Mouse (Mus musculus) limb, embryonic 11.5 days (tissue): ENCODE data around the gene Msantd2. TPM values are rescaled to one million over a fixed set of nuclear protein-coding genes. Genes with fewer than 3 reads are reported as not detected.
A peak's percentile ranks its signal among the peaks of the same experiment; 100 is the strongest.

ENCODE experiments used
- ATAC-seq: fragments of 200-750 bp; cut with Nextera tagmentation; 2 replicates; pipeline ENCODE4 v1.8.0; 2017; ENCODE audit warnings: low read depth; ENCODE audit not compliant: insufficient number of reproducible peaks, low FRiP score, low TSS enrichment
- DNase-seq: peaks from one replicate; pipeline ENCODE4 v3.0.0-alpha.2; 2015; ENCODE audit warnings: low spot score
- H3K27ac ChIP-seq: fragments of 300-500 bp; sonication (generic); replicated peaks from 2 replicates; pipeline ENCODE4 v1.5.1; 2014; ENCODE audit warnings: low read depth, mild to moderate bottlenecking, low read length
- H3K27me3 ChIP-seq: fragments of 300-500 bp; sonication (generic); 2 replicates; pipeline ENCODE4 v1.6.1; 2014; ENCODE audit warnings: mild to moderate bottlenecking, low read length, mixed read lengths; ENCODE audit not compliant: control insufficient read depth, insufficient read depth
- H3K36me3 ChIP-seq: fragments of 300-500 bp; sonication (generic); 2 replicates; pipeline ENCODE4 v1.6.1; 2014; ENCODE audit warnings: mild to moderate bottlenecking, low read length, moderate library complexity, mixed read lengths; ENCODE audit not compliant: control insufficient read depth, insufficient read depth
- H3K4me1 ChIP-seq: fragments of 300-500 bp; sonication (generic); 2 replicates; pipeline ENCODE4 v1.6.1; 2014; ENCODE audit warnings: low read length, mixed read lengths; ENCODE audit not compliant: control insufficient read depth, insufficient read depth
- H3K4me2 ChIP-seq: fragments of 300-500 bp; sonication (generic); 2 replicates; pipeline ENCODE4 v1.6.1; 2014; ENCODE audit warnings: low read depth, mild to moderate bottlenecking, moderate library complexity; ENCODE audit not compliant: severe bottlenecking
- H3K4me3 ChIP-seq: fragments of 300-500 bp; sonication (generic); 2 replicates; pipeline ENCODE4 v1.5.1; 2014; ENCODE audit warnings: low read depth, low read length
- H3K9ac ChIP-seq: fragments of 300-500 bp; sonication (generic); 2 replicates; pipeline ENCODE4 v1.6.1; 2014; ENCODE audit warnings: mild to moderate bottlenecking, low read length
- H3K9me3 ChIP-seq: fragments of 300-500 bp; sonication (generic); 2 replicates; pipeline ENCODE4 v1.6.1; 2016; ENCODE audit warnings: low read length; ENCODE audit not compliant: control insufficient read depth
- WGBS: fragments of 180-500 bp; shearing (Covaris S2); extraction: QIAGEN DNeasy Blood & Tissue Kit; methylation state at CpG from one replicate; pipeline ENCODE4 v1.1.7; 2014; 5-methylcytosine and 5-hydroxymethylcytosine counted together
- polyA plus RNA-seq: library from polyadenylated mRNA; unstranded; fragments of >200 nt; fragmentation: Nextera tagmentation; extraction: Ambion mirVana; gene quantifications from 2 replicates; pipeline ENCODE4 v1.2.1, GENCODE M21; 2014

The Msantd2 gene
- polyA plus RNA-seq, 1 experiment from 2014 or later: 34.1 TPM

GRCm38 (mm10) chr9:37550435-37550834 lies 61.3 kb downstream of the Msantd2 start:
- no peak overlapping the region for H3K4me2 ChIP-seq
- ATAC-seq (no peak), DNase-seq (no peak)
- no peaks in the 10 kb centered on the region for H3K9me3 ChIP-seq
- no peaks in the 10 kb centered on the region for H3K36me3 ChIP-seq
- H3K27me3 ChIP-seq: peaks cover 34% of the 10 kb centered on the region
- 63% methylated on average over 1 of the region's 1 CpGs for WGBS
- no peak overlapping the region for H3K9ac ChIP-seq
- H3K4me1 ChIP-seq: peaks cover 7% of the 10 kb centered on the region; the same call in 1 of the 2 replicates
- H3K27ac ChIP-seq: no peak overlapping the region
- H3K4me3 ChIP-seq: no peak overlapping the region

GRCm38 (mm10) chr9:37551751-37552531 lies 62.8 kb downstream of the Msantd2 start:
- Histone ChIP-seq H3K36me3 (no peaks in the 10 kb centered on the region), H3K9me3 (no peaks in the 10 kb centered on the region), H3K4me3 (peak overlapping the region; percentile 25), H3K4me2 (peak overlapping the region; percentile 81), H3K4me1 (peaks cover 7% of the 10 kb centered on the region; the same call in 1 of the 2 replicates), H3K27ac (no peak overlapping the region), H3K9ac (peak overlapping the region; percentile 9; the same call in 1 of the 2 replicates), H3K27me3 (peaks cover 21% of the 10 kb centered on the region)
- DNase-seq: no peak
- ATAC-seq: no peak
- 3% methylated on average over 23 of the region's 23 CpGs for WGBS

DNA sequence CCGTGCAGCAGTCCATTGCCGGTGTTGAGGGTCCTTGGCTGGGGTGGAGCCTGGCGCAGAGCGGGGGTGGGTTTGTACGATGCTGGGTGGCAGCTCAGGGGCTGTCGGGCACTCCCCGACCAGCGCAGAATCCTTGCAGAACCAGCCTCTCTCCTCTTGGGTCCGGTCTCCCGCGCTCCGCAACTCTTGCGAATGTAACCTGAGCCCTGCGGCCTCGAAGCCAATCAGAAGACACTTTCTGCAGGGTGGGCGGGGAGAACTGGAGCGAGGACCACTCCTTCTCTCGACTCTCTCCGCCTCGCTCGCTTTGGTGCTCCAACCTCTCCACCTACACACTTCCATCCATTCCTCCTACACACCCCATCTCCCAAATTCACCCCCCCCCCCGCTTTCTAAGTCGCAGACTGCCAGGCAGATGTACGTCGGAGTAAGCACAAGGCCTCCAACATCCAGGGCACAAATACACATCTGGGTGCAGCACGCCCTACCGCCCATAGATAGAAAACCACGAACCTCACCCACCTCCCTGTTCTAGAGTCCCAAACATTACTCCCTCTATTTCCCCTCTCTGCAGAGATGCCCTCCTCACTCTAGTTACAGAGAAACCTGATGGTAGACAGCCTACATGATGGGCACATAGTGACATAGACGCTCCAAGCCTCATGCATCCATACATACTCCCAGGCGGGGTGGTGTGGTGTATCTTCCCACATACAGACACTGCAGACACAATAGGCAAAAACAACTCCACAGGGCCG lies 63.6 kb downstream of the Msantd2 start, which contains the start of gene Nrgn:
Nrgn (minus strand) TSS at position 369 of the 758 bp plus-strand sequence.
- ATAC-seq (peak; percentile 92), DNase-seq (peak; percentile 86)
- peak within 1 kb of the TSS; percentile 25 for H3K4me3 ChIP-seq
- H3K27ac ChIP-seq: no peak within 1 kb of the TSS
- no peaks in the 10 kb centered on the region for H3K36me3 ChIP-seq
- peak within 1 kb of the TSS; percentile 81 for H3K4me2 ChIP-seq
- H3K4me1 ChIP-seq: peaks cover 7% of the 10 kb centered on the region; the same call in 1 of the 2 replicates
- H3K9ac ChIP-seq: peak within 1 kb of the TSS; percentile 9; the same call in 1 of the 2 replicates
- 5% methylated on average over 31 of the region's 31 CpGs for WGBS
- H3K9me3 ChIP-seq: no peaks in the 10 kb centered on the region
- peaks cover 21% of the 10 kb centered on the region for H3K27me3 ChIP-seq

DNA sequence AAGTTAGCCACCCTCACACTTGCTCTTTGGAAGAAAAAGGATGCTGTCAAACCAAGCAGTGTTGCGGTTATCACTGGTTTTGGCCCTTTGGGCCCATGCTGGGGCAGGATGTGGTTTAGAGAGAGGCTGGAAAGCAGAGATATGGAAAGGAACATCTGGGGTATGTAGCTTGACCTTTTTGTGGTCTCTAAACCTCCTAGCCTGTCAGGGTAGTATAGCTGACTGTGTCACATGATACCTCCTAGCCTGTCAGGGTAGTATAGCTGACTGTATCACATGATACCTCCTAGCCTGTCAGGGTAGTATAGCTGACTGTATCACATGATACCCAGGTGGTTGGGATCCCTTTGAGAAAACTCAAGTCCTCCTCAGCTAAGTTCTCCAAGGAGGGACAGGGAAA lies 65.2 kb downstream of the Msantd2 start:
- DNase-seq: no peak
- no peak overlapping the region for H3K27ac ChIP-seq
- peaks cover 7% of the 10 kb centered on the region; the same call in 1 of the 2 replicates for H3K4me1 ChIP-seq
- no peak overlapping the region for H3K4me3 ChIP-seq
- no peaks in the 10 kb centered on the region for H3K9me3 ChIP-seq
- no peak for ATAC-seq
- WGBS: 89% methylated on average over 1 of the region's 1 CpGs
- H3K9ac ChIP-seq: no peak overlapping the region
- H3K4me2 ChIP-seq: no peak overlapping the region
- H3K36me3 ChIP-seq: no peaks in the 10 kb centered on the region
- H3K27me3 ChIP-seq: peaks cover 21% of the 10 kb centered on the region

DNA sequence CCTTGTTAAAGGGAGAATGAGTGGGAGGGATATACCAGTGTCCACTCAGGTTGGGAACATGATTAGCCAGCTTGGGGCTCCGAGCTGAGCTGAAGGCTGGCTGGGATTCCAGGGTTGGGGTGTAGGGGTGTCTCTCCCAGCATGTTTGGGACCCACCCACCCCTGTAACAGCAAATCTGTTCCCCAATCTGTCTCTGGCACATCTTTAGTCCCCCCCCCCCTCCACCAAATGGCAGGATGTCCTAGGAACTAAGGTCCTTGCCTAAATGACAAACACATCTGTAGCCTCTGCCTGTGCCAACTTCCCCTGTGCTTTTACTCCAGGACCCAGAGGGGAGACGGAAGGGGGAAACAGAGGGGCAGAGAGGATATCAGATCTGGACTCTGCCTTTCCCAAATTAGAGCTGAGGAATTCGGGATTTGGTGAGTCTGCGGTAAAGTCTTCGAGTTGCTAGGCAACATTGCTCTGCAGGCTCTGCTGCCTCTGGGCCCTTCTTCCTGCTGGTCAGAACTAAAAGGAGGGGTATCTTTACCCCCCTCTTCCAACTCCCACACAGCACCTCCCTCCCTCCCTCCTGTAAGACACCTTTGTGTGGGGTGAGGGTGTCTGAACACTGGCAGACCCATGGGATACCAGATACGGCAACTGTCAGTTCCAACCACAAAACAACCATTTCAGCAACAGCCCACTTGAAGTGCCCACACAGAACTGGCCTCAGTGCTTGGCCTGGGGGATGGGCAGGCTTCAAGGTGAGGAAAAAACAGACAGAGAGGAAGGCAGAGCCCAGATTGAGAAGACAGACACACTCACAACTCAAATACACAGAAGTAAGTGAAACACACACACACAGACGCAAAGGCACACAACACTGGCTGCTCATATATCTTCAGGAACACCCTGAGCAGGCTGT lies 66.0 kb downstream of the Msantd2 start, which contains the start of gene Siae:
Siae (plus strand) TSS at position 861 of the 911 bp plus-strand sequence.
- H3K27me3 ChIP-seq: peaks cover 18% of the 10 kb centered on the region
- peaks cover 7% of the 10 kb centered on the region; the same call in 1 of the 2 replicates for H3K4me1 ChIP-seq
- no peak within 1 kb of the TSS for H3K9ac ChIP-seq
- H3K9me3 ChIP-seq: no peaks in the 10 kb centered on the region
- no peak within 1 kb of the TSS for H3K27ac ChIP-seq
- 31% methylated on average over 7 of the region's 7 CpGs for whole genome bisulfite sequencing
- ATAC-seq: no peak
- H3K4me2 ChIP-seq: no peak within 1 kb of the TSS
- H3K36me3 ChIP-seq: no peaks in the 10 kb centered on the region
- no peak within 1 kb of the TSS for H3K4me3 ChIP-seq
- no peak for DNase-seq

DNA sequence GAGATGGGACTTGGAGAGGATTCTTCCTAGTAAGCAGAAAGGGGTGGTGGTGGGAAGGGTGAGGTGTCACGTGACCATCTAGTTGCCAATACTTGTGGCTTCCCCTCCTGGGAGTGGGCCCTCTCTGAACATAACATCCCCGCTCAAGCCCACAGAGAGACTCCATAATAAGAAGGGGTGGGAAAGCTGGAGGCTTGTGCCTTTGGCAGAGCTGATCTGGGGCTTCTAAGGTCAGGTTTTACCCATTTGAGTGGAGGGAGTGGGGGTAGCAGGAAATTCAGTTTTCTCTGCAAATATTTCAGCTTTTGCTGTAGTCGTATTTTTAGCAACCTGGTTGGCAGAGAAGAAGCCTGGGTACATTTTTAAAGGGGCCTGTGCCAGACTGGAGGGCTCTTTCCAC lies 67.2 kb downstream of the Msantd2 start:
- no peak overlapping the region for H3K4me3 ChIP-seq
- H3K4me2 ChIP-seq: no peak overlapping the region
- H3K9ac ChIP-seq: no peak overlapping the region
- H3K4me1 ChIP-seq: peaks cover 7% of the 10 kb centered on the region; the same call in 1 of the 2 replicates
- peaks cover 7% of the 10 kb centered on the region for H3K27me3 ChIP-seq
- ATAC-seq: no peak
- H3K27ac ChIP-seq: no peak overlapping the region
- no peaks in the 10 kb centered on the region for H3K9me3 ChIP-seq
- DNase-seq: no peak
- WGBS: 83% methylated on average over 3 of the region's 3 CpGs
- no peaks in the 10 kb centered on the region for H3K36me3 ChIP-seq

DNA sequence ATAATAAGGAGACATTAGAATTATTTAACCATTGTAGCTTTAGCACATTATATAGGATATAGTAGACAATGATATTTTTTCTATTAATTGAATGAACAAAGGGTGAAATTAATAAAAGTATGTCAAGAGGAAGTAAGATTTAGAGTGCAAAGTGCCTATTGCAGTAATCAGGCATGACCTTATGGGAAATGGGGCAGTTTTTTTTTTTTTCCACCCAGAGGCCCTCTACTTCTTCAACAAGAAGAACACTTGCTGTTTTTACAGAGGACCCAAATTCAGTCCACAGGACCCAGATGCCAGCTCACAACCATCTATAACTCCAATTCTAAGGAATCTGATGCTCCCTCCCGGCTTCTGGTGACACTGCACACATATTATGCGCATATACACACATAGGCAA lies 71.5 kb downstream of the Msantd2 start:
- Histone ChIP-seq H3K9ac (no peak overlapping the region), H3K9me3 (no peaks in the 10 kb centered on the region), H3K36me3 (no peaks in the 10 kb centered on the region), H3K4me1 (no peaks in the 10 kb centered on the region), H3K4me3 (no peak overlapping the region), H3K27me3 (no peaks in the 10 kb centered on the region), H3K27ac (no peak overlapping the region), H3K4me2 (no peak overlapping the region)
- ATAC-seq (no peak), DNase-seq (no peak)
- WGBS: 92% methylated on average over 2 of the region's 2 CpGs
